Mouse (Mus musculus) lung, embryonic 15.5 days (tissue): ENCODE results near the gene Lpcat2. TPM values are rescaled to one million over a fixed set of nuclear protein-coding genes. Genes with fewer than 3 reads are reported as not detected.

Source experiments
- ATAC-seq: fragments of 200-750 bp; cut with Nextera tagmentation; 2 replicates; pipeline ENCODE4 v1.8.0; 2017; ENCODE audit warnings: moderate number of reproducible peaks, borderline replicate concordance; ENCODE audit not compliant: low FRiP score, low TSS enrichment; ENCODE audit errors: extremely low read depth
- H3K27ac ChIP-seq: fragments of 300-500 bp; sonication (generic); 2 replicates; pipeline ENCODE4 v1.5.1; 2015; ENCODE audit warnings: moderate library complexity, mild to moderate bottlenecking, inconsistent platforms
- H3K27me3 ChIP-seq: fragments of 300-500 bp; sonication (generic); 2 replicates; pipeline ENCODE4 v1.6.1; 2015; ENCODE audit warnings: inconsistent platforms
- H3K36me3 ChIP-seq: fragments of 300-500 bp; sonication (generic); 2 replicates; pipeline ENCODE4 v1.6.1; 2015; ENCODE audit warnings: inconsistent platforms
- H3K4me1 ChIP-seq: fragments of 300-500 bp; sonication (generic); 2 replicates; pipeline ENCODE4 v1.6.1; 2015; ENCODE audit warnings: inconsistent platforms
- H3K4me2 ChIP-seq: fragments of 300-500 bp; sonication (generic); 2 replicates; pipeline ENCODE4 v1.6.1; 2015; ENCODE audit warnings: inconsistent platforms, mild to moderate bottlenecking, moderate library complexity
- H3K4me3 ChIP-seq: fragments of 300-500 bp; sonication (generic); 2 replicates; pipeline ENCODE4 v1.5.1; 2015; ENCODE audit warnings: mild to moderate bottlenecking, inconsistent platforms
- H3K9ac ChIP-seq: fragments of 300-500 bp; sonication (generic); 2 replicates; pipeline ENCODE4 v1.6.1; 2015; ENCODE audit warnings: inconsistent platforms
- H3K9me3 ChIP-seq: fragments of 300-500 bp; sonication (generic); 2 replicates; pipeline ENCODE4 v1.6.1; 2016; ENCODE audit warnings: inconsistent platforms
- WGBS: fragments of 180-500 bp; shearing (Covaris S2); methylation state at CpG from one replicate; pipeline ENCODE4 v1.1.7; 2015; 5-methylcytosine and 5-hydroxymethylcytosine counted together
- polyA plus RNA-seq: library from polyadenylated mRNA; unstranded; fragments of >200 nt; fragmentation: Nextera tagmentation; extraction: Ambion mirVana; gene quantifications from 2 replicates; pipeline ENCODE4 v1.2.1, GENCODE M21; 2015

Gene Lpcat2
- polyA plus RNA-seq = 7.8 TPM in 2 replicates

DNA sequence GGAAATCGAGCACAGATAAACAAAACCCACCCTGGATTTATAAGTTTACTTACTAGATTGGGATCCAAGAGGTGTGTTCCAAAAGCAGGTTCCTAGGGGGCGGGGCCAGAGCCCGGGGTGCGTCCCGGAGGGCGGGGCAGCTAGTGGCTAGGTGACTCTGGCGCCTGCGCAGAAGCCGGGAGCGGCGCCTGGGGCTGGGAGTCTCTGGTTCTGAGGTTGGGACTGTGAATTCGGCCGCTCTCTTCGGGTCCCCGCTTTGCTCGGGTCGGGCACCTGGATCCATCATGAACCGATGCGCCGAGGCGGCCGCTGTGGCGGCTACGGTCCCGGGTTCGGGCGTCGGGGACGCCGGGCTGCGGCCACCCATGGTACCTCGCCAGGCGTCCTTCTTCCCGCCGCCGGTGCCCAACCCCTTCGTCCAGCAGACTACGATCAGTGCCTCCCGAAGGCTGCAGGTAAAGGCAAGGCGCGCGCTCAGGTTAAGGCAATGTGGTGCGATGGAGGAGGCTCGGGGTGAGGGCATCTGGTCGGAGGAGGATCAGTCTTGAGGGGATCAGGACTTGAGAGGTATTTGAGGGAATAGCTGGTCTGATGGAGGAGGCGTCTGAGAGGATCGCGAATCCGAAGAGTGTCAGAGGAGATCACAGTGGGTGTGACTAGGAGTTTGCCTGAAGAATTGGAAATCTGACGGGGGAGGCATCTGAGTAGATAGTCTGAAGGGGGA lies at the start of gene Lpcat2:
Gene Lpcat2 (plus strand): TSS at position 169 of the 724 bp plus-strand sequence.
- peak within 1 kb of the TSS; percentile 58 for H3K9ac ChIP-seq
- peak; percentile 36; the same call in 1 of the 2 replicates for ATAC-seq

DNA sequence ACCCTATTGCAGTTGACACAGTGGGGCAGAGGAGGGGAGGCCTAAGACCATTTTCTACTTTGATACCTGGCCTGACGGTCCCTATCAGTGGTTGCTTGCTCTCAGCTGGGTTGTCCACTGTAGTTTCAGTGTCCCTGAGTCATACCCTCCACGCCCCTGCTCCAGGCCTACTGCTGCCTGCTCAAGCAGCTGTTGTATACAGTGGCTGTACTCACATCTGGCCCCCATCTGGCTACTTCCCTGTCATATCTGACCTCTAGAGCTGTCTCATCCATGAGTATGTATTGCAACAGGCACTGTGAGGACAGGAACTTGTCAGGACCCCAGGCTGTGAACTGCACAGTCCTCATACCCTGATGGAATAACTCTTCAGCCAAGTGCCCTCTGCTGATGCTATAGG lies 42.4 kb upstream of the Lpcat2 start:
- ATAC-seq = no peak
- Histone ChIP-seq H3K36me3 (no peaks in the 10 kb centered on the region), H3K9ac (no peak overlapping the region), H3K27me3 (peaks cover 3% of the 10 kb centered on the region; the same call in 1 of the 2 replicates), H3K4me2 (no peak overlapping the region), H3K27ac (no peak overlapping the region), H3K9me3 (no peaks in the 10 kb centered on the region), H3K4me1 (no peaks in the 10 kb centered on the region), H3K4me3 (no peak overlapping the region)
- WGBS = 68% methylated on average over 2 of the region's 2 CpGs

More for the DNA sequence above, at the start of gene Lpcat2:
- Histone ChIP-seq H3K4me1 (peaks cover 52% of the 10 kb centered on the region), H3K27ac (no peak within 1 kb of the TSS), H3K4me3 (peak within 1 kb of the TSS; percentile 60), H3K9me3 (no peaks in the 10 kb centered on the region), H3K27me3 (no peaks in the 10 kb centered on the region), H3K4me2 (peak within 1 kb of the TSS; percentile 84), H3K36me3 (0 out of 2 replicates have a peak, but pooled peaks cover 9% of the 10 kb centered on the region)
- WGBS = 2% methylated on average over 50 of the region's 50 CpGs

DNA sequence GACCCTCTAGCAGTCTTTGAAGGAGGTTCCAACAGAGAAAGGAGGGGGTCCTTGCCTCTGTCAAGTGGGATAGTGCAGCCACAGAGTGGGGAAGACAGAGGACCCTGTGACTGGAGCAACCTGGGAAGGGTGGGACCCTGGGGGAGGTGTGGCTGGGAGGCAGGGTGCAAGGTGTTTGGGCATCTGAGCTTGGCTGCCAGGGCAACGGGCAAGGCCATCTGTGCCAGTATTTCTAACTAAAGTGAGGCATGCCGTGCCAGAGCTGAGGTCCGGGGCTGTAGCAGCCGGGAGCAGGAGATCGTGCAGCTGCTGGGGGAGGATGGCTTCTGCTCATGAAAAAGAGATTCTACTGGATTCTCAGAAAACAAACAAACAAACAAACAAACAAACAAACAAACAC lies 39.5 kb upstream of the Lpcat2 start:
- WGBS = 78% methylated on average over 5 of the region's 5 CpGs
- Histone ChIP-seq H3K4me3 (no peak overlapping the region), H3K36me3 (no peaks in the 10 kb centered on the region), H3K27me3 (peaks cover 3% of the 10 kb centered on the region; the same call in 1 of the 2 replicates), H3K9me3 (no peaks in the 10 kb centered on the region), H3K4me2 (no peak overlapping the region), H3K4me1 (no peaks in the 10 kb centered on the region), H3K27ac (no peak overlapping the region), H3K9ac (no peak overlapping the region)
- no peak for ATAC-seq

DNA sequence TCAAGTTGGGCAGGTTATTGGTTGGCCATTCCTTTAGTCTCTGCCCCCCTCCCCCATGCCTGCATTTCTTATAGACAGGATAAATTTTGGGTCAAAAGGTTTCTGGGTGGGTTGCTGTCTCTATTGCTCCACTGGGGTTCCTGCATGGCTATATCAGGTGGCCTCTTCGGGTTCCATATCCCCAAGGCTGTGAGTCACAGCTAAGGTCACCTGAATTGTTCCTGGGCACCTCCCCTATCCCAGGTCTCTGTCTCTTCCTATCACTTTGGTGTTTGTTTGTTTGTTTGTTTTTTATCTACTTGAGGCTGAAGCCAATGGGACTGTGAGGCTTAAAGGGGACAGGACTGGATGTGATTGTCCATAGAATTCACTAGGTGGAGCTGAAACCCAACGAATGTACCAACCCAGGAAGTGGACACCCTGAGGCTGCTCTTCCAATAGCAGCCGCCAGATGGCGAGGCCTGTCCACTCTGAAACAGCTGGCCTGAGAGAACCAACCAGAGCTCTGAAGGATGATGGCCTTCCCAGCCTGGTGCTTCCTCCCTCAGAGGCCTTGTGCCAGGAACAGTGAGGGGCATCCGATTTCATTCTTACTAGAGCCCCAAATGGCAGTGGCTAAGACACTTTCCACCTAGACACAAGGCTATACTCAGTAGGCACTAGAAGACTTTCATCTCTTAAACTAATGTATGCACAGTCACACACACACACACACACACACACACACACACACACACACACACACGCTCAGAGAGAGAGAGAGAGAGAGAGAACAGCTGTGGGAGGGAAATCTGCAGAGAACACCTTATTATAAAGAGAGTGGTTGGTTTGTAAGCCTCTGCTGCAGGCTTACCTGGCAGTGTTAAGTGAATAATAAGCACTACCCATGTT lies 37.0 kb upstream of the Lpcat2 start:
- Histone ChIP-seq H3K27me3 (peaks cover 3% of the 10 kb centered on the region; the same call in 1 of the 2 replicates), H3K4me3 (no peak overlapping the region), H3K27ac (no peak overlapping the region), H3K36me3 (no peaks in the 10 kb centered on the region), H3K9me3 (no peaks in the 10 kb centered on the region), H3K9ac (no peak overlapping the region), H3K4me1 (no peaks in the 10 kb centered on the region), H3K4me2 (no peak overlapping the region)
- WGBS = 17% methylated on average over 6 of the region's 6 CpGs
- ATAC-seq = peak; percentile 76

DNA sequence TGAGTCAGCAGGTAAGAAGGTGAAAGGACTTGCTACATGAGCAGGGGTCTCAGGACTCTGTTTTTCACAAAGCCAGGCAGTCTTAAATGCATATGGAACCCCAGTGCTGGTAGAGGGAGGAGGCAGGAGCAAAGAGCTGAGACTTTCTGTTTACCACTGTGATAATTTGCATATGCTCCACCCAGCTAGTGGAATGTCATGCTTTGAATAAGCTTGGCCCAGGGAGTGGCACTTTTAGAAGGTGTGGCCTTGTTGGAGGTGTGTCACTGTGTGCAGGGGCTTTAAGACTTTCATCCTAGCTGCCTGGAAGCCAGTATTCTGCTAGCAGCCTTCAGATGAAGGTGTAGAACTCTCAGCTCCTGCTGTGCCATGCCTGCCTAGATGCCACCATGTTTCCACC lies 34.0 kb upstream of the Lpcat2 start:
- Histone ChIP-seq H3K9ac (no peak overlapping the region), H3K4me2 (no peak overlapping the region), H3K9me3 (no peaks in the 10 kb centered on the region), H3K36me3 (no peaks in the 10 kb centered on the region), H3K4me3 (no peak overlapping the region), H3K4me1 (peaks cover 7% of the 10 kb centered on the region), H3K27me3 (peaks cover 6% of the 10 kb centered on the region; the same call in 1 of the 2 replicates), H3K27ac (no peak overlapping the region)
- no peak for ATAC-seq

DNA sequence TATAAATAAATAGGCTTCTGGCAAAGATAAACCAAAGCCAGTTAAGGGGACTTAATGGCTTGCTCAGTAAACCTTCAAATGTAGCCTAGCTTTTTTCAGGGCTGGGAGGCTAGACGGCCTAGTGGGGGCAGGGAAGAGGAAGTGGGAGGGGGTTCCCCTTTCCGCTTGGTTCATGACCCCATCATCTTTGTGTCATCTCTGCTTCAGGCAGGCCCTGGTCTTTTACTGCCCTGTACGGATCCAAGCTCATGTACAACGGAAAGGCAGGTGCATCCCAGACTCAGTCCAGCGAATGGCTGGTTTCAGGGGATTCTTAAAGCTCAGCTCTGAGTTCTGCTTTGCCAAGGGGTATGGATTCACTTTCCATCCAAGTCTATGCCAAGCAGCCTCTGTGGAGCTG lies 32.8 kb upstream of the Lpcat2 start:
- peaks cover 18% of the 10 kb centered on the region for H3K4me1 ChIP-seq
- 59% methylated on average over 5 of the region's 5 CpGs for WGBS
- H3K27ac ChIP-seq = no peak overlapping the region
- H3K36me3 ChIP-seq = no peaks in the 10 kb centered on the region
- no peak overlapping the region for H3K9ac ChIP-seq
- H3K4me3 ChIP-seq = no peak overlapping the region
- H3K9me3 ChIP-seq = no peaks in the 10 kb centered on the region
- H3K27me3 ChIP-seq = peaks cover 8% of the 10 kb centered on the region; the same call in 1 of the 2 replicates
- H3K4me2 ChIP-seq = no peak overlapping the region
- no peak for ATAC-seq

DNA sequence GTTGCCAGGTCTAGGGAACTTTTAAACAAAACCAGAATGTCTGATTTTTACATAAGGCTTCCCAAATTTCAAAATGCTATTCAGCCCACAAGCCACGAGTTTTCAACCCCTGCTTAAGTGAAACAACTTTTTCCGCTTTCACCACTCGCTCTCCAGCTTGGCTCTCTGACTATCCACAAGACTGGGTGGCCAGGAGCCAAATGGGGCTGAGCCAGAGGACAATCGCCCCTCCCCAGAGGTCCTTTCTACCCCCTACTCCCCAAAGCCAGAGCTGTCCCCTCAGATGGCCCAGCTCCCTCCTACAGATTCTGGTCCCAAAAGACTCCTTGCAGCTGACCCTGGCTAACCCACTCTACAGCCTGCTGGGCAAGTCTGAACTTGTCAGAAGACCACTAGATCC lies 29.1 kb upstream of the Lpcat2 start:
- Histone ChIP-seq H3K27me3 (peaks cover 8% of the 10 kb centered on the region; the same call in 1 of the 2 replicates), H3K4me1 (peaks cover 20% of the 10 kb centered on the region), H3K36me3 (0 out of 2 replicates have a peak, but pooled peaks cover 3% of the 10 kb centered on the region), H3K4me2 (peak overlapping the region; percentile 16; the same call in 1 of the 2 replicates), H3K27ac (peak overlapping the region; percentile 95; the same call in 1 of the 2 replicates), H3K4me3 (no peak overlapping the region), H3K9me3 (no peaks in the 10 kb centered on the region), H3K9ac (no peak overlapping the region)
- peak; percentile 16; the same call in 1 of the 2 replicates for ATAC-seq
- WGBS = 39% methylated on average over 4 of the region's 4 CpGs

DNA sequence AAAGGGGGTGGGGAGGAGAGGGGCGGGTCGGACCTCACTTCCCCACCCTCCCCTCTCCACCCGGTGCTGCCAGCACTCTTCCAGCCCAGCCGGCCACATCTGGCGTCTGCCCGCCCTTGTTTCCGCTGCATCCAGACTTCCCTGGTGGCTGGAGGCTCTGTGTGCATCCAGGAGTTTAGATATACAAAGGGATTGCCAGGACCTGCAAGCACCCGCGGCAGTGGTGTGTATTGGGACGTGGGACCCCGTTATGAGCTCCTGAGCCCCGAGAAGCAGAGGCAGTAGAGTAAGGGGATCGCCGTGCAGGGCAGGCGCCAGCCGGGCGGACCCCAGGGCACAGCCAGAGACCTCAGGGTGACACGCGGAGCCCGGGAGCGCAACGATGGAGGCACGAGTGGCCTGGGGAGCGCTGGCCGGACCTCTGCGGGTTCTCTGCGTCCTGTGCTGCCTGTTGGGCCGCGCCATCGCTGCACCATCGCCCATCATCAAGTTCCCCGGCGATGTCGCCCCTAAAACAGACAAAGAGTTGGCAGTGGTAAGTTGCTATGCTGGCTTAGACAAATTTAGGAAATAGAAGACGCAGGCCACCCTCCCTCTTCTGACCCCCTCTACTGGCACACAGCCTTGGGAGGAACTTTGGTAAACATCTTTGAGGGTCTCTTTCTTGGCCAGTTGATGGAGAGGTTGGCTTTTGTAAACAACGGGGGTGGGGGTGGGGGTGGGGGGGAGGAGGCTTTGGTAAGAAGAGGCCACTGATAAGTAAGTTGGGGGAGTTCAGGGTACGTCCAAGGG lies 27.7 kb upstream of the Lpcat2 start, which contains the start of gene Mmp2:
Gene Mmp2 (plus strand): TSS at position 49 of the 792 bp plus-strand sequence.
- H3K36me3 ChIP-seq = peaks cover 10% of the 10 kb centered on the region; the same call in 1 of the 2 replicates
- H3K4me2 ChIP-seq = peak within 1 kb of the TSS; percentile 55
- peak; percentile 86 for ATAC-seq
- H3K4me1 ChIP-seq = peaks cover 20% of the 10 kb centered on the region
- peak within 1 kb of the TSS; percentile 45 for H3K4me3 ChIP-seq
- H3K27me3 ChIP-seq = peaks cover 8% of the 10 kb centered on the region; the same call in 1 of the 2 replicates
- no peaks in the 10 kb centered on the region for H3K9me3 ChIP-seq
- 1% methylated on average over 37 of the region's 37 CpGs for WGBS
- H3K27ac ChIP-seq = peak within 1 kb of the TSS; percentile 95
- H3K9ac ChIP-seq = peak within 1 kb of the TSS; percentile 36

DNA sequence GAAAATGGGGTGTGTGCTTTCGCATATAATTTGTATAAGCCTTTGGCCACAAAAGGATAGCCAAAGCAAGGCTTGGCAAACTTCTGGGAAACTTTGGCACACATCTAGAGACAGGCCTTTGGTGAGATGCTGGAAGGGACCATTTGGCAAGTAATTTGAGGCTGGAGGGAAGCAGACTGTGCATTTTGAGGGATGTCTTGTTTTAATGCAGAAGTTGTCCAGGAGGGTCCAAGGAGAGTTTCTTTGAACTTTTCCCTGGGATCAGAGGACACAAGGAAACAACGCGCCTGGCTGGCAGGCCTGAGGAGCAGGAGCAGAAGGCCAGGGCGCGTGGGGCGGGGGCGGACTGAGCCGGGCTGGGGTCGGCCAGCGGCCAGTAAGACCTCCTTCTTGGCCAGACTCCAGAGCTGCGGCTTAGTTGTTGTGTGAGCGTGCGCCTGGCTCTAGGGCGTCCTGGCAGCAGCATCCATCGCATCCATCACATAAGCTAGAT lies 26.8 kb upstream of the Lpcat2 start:
- peak; percentile 81; the same call in 1 of the 2 replicates for ATAC-seq
- no peak overlapping the region for H3K9ac ChIP-seq
- peak overlapping the region; percentile 45 for H3K4me3 ChIP-seq
- peak overlapping the region; percentile 95 for H3K27ac ChIP-seq
- no peaks in the 10 kb centered on the region for H3K9me3 ChIP-seq
- 25% methylated on average over 15 of the region's 15 CpGs for WGBS
- peaks cover 20% of the 10 kb centered on the region for H3K4me1 ChIP-seq
- peak overlapping the region; percentile 55 for H3K4me2 ChIP-seq
- H3K36me3 ChIP-seq = peaks cover 16% of the 10 kb centered on the region
- peaks cover 8% of the 10 kb centered on the region; the same call in 1 of the 2 replicates for H3K27me3 ChIP-seq

DNA sequence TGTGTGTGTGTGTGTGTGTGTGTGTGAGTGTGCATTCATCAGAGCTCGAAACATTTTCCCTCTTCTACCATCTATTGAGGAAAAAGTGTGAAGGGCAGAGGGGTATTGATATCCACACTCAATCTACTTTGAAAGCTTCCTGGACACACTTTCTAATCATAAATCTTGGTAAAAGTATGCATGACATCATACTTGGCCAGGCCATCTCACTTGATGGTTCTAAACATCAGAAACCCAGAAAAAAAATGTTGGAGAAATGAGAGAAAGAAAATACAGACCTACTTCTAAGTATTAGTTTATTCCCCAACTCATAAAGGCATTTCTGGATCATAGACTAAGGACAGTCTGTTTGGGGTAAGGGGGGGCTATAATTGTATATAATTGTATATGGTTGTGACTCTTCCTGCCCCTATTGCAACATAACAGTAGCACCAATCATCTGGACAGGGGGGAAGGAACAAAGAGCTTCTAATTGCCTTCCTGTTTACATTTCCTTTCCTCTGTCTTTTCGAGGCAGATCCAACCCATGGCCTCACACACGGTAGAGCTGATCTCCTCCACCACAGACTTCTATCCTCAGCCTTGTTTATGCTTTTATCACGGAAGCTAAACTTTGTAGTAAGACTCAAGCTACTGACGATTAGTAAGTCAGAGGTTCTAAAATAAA lies 20.9 kb upstream of the Lpcat2 start:
- H3K4me1 ChIP-seq = peaks cover 13% of the 10 kb centered on the region
- H3K4me3 ChIP-seq = no peak overlapping the region
- ATAC-seq = peak; percentile 58; the same call in 1 of the 2 replicates
- no peaks in the 10 kb centered on the region for H3K9me3 ChIP-seq
- H3K27ac ChIP-seq = peak overlapping the region; percentile 29; the same call in 1 of the 2 replicates
- H3K27me3 ChIP-seq = no peaks in the 10 kb centered on the region; the same call in 1 of the 2 replicates
- 30% methylated on average over 5 of the region's 5 CpGs for WGBS
- H3K4me2 ChIP-seq = no peak overlapping the region
- peaks cover 37% of the 10 kb centered on the region for H3K36me3 ChIP-seq
- H3K9ac ChIP-seq = no peak overlapping the region
